Mouse (Mus musculus): ENCODE measurements around the gene Syngr2.
"Not testable (repeated sequence)": the region's sequence is repeated elsewhere in the genome, so short reads cannot be mapped to it uniquely, and the experiment has no call there.

Gene Syngr2

GRCm38 (mm10) chr11:117781199-117781821 lies 28.2 kb upstream of the Syngr2 start:
- DNase-seq = peak; percentile 66

GRCm38 (mm10) chr11:117781993-117782704 lies 27.3 kb upstream of the Syngr2 start, which contains the start of the genes Tmc8 and Tmc6:
Gene Tmc8, plus strand, starts transcription at chr11:117782076.
Gene Tmc6, minus strand, starts transcription at chr11:117782198.
- DNase-seq = peak; percentile 88

GRCm38 (mm10) chr11:117782705-117783034 lies 26.8 kb upstream of the Syngr2 start:
- no peak for DNase-seq

- DNase-seq = peak; percentile 90
These were observed 26.4 kb upstream of the Syngr2 start for GRCm38 (mm10) chr11:117783089-117783488.

GRCm38 (mm10) chr11:117783683-117784309 lies 25.7 kb upstream of the Syngr2 start:
- DNase-seq = peak; percentile 91

- DNase-seq = peak; percentile 79
These were observed 23.2 kb upstream of the Syngr2 start for GRCm38 (mm10) chr11:117786294-117786693.

- DNase-seq = not testable (repeated sequence)
These were observed 21.0 kb upstream of the Syngr2 start for GRCm38 (mm10) chr11:117788481-117788880.

GRCm38 (mm10) chr11:117790286-117790685 lies 19.2 kb upstream of the Syngr2 start:
- peak; percentile 86 for DNase-seq

- DNase-seq = peak; percentile 80
These were observed 18.6 kb upstream of the Syngr2 start for GRCm38 (mm10) chr11:117790703-117791440.

- no peak for DNase-seq
These were observed 18.1 kb upstream of the Syngr2 start for GRCm38 (mm10) chr11:117791441-117791761.

- peak; percentile 96 for DNase-seq
These were observed 17.1 kb upstream of the Syngr2 start for GRCm38 (mm10) chr11:117792281-117792888.

GRCm38 (mm10) chr11:117794035-117794551 lies 15.4 kb upstream of the Syngr2 start:
- DNase-seq = no peak

- DNase-seq = peak; percentile 39
These were observed 12.5 kb upstream of the Syngr2 start for GRCm38 (mm10) chr11:117796954-117797353.

- DNase-seq = peak; percentile 93
These were observed 11.8 kb upstream of the Syngr2 start, which contains the start of gene 6030468B19Rik for GRCm38 (mm10) chr11:117797511-117798159. Gene 6030468B19Rik, plus strand, starts transcription at chr11:117797660.

- peak; percentile 72 for DNase-seq
These were observed 11.3 kb upstream of the Syngr2 start for GRCm38 (mm10) chr11:117798160-117798541.

- DNase-seq = peak; percentile 36
These were observed 10.3 kb upstream of the Syngr2 start for GRCm38 (mm10) chr11:117799174-117799573.

- no peak for DNase-seq
These were observed 9.4 kb upstream of the Syngr2 start for GRCm38 (mm10) chr11:117800038-117800437.

- DNase-seq = no peak
These were observed 7.8 kb upstream of the Syngr2 start for GRCm38 (mm10) chr11:117801650-117802049.

- no peak for DNase-seq
These were observed 6.2 kb upstream of the Syngr2 start for GRCm38 (mm10) chr11:117803166-117803688.

- no peak for DNase-seq
These were observed 2.7 kb upstream of the Syngr2 start for GRCm38 (mm10) chr11:117806781-117807180.

GRCm38 (mm10) chr11:117810401-117811046 lies 1.1 kb downstream of the Syngr2 start:
- DNase-seq = peak; percentile 91
